Mouse (Mus musculus): Measurements from ENCODE around the gene Retn. TPM values are rescaled to one million over a fixed set of nuclear protein-coding genes. Genes with fewer than 3 reads are reported as not detected.

Gene Retn
- polyA plus RNA-seq, 1 experiment from 2014 or later: not detected

GRCm38 (mm10) chr8:3631478-3631875 lies 24.1 kb upstream of the Retn start:
- WGBS: 22% methylated on average over 8 of the region's 8 CpGs
- Histone ChIP-seq H3K9ac (replicated peaks) (peak overlapping the region; percentile 29; the same call in 1 of the 2 replicates), H3K27me3 (peaks cover 25% of the 10 kb centered on the region), H3K4me2 (replicated peaks) (peak overlapping the region; percentile 73), H3K4me3 (peak overlapping the region; percentile 48), H3K9me3 (no peaks in the 10 kb centered on the region), H3K36me3 (no peaks in the 10 kb centered on the region), H3K4me1 (peaks cover 9% of the 10 kb centered on the region; the same call in 1 of the 2 replicates), H3K27ac (replicated peaks) (no peak overlapping the region)
- no peak; the same call in 1 of the 2 replicates for ATAC-seq (ENCODE audit: low FRiP score, low read depth)

- 19% methylated on average over 5 of the region's 5 CpGs for WGBS
- H3K4me2 ChIP-seq (replicated peaks): no peak overlapping the region
These were observed 9.8 kb upstream of the Retn start for GRCm38 (mm10) chr8:3645804-3646203.

GRCm38 (mm10) chr8:3646824-3647531 lies 8.6 kb upstream of the Retn start:
- no peaks in the 10 kb centered on the region for H3K27me3 ChIP-seq
- no peak overlapping the region for H3K4me3 ChIP-seq
- ATAC-seq (ENCODE audit: low FRiP score, low read depth): no peak
- H3K9ac ChIP-seq (replicated peaks): no peak overlapping the region
- 81% methylated on average over 6 of the region's 6 CpGs for WGBS
- no peaks in the 10 kb centered on the region for H3K9me3 ChIP-seq
- no peak overlapping the region for H3K4me2 ChIP-seq (replicated peaks)
- H3K36me3 ChIP-seq: no peaks in the 10 kb centered on the region
- no peaks in the 10 kb centered on the region for H3K4me1 ChIP-seq
- H3K27ac ChIP-seq (replicated peaks): no peak overlapping the region

More at GRCm38 (mm10) chr8:3645804-3646203, 9.8 kb upstream of the Retn start:
- H3K4me3 ChIP-seq: no peak overlapping the region
- no peak for ATAC-seq (ENCODE audit: low FRiP score, low read depth)
- H3K4me1 ChIP-seq: no peaks in the 10 kb centered on the region
- no peaks in the 10 kb centered on the region for H3K9me3 ChIP-seq
- no peaks in the 10 kb centered on the region for H3K36me3 ChIP-seq
- H3K27ac ChIP-seq (replicated peaks): no peak overlapping the region
- no peaks in the 10 kb centered on the region for H3K27me3 ChIP-seq
- no peak overlapping the region for H3K9ac ChIP-seq (replicated peaks)

GRCm38 (mm10) chr8:3647561-3647960 lies 8.0 kb upstream of the Retn start:
- WGBS: 77% methylated on average over 4 of the region's 4 CpGs
- Histone ChIP-seq H3K27ac (replicated peaks) (no peak overlapping the region), H3K36me3 (no peaks in the 10 kb centered on the region), H3K4me1 (no peaks in the 10 kb centered on the region), H3K4me3 (no peak overlapping the region), H3K9me3 (no peaks in the 10 kb centered on the region), H3K9ac (replicated peaks) (no peak overlapping the region), H3K4me2 (replicated peaks) (no peak overlapping the region), H3K27me3 (no peaks in the 10 kb centered on the region)
- no peak for ATAC-seq (ENCODE audit: low FRiP score, low read depth)

- no peaks in the 10 kb centered on the region for H3K9me3 ChIP-seq
- H3K4me1 ChIP-seq: no peaks in the 10 kb centered on the region
- no peak overlapping the region for H3K4me2 ChIP-seq (replicated peaks)
- no peaks in the 10 kb centered on the region for H3K27me3 ChIP-seq
- H3K36me3 ChIP-seq: no peaks in the 10 kb centered on the region
- no peak overlapping the region for H3K9ac ChIP-seq (replicated peaks)
- no peak for ATAC-seq (ENCODE audit: low FRiP score, low read depth)
- WGBS: 73% methylated on average over 2 of the region's 2 CpGs
- no peak overlapping the region for H3K4me3 ChIP-seq
- no peak overlapping the region for H3K27ac ChIP-seq (replicated peaks)
These were observed 7.3 kb upstream of the Retn start for GRCm38 (mm10) chr8:3648268-3648667.

- no peaks in the 10 kb centered on the region for H3K9me3 ChIP-seq
- H3K9ac ChIP-seq (replicated peaks): no peak overlapping the region
- no peak overlapping the region for H3K4me2 ChIP-seq (replicated peaks)
- H3K36me3 ChIP-seq: no peaks in the 10 kb centered on the region
- H3K27ac ChIP-seq (replicated peaks): no peak overlapping the region
- no peak for ATAC-seq (ENCODE audit: low FRiP score, low read depth)
- no peaks in the 10 kb centered on the region for H3K27me3 ChIP-seq
- 36% methylated on average over 1 of the region's 1 CpGs for WGBS
- H3K4me1 ChIP-seq: no peaks in the 10 kb centered on the region
- no peak overlapping the region for H3K4me3 ChIP-seq
These were observed 6.6 kb upstream of the Retn start for GRCm38 (mm10) chr8:3648990-3649389.

- Histone ChIP-seq H3K9ac (replicated peaks) (no peak overlapping the region), H3K27me3 (no peaks in the 10 kb centered on the region), H3K4me1 (peaks cover 8% of the 10 kb centered on the region), H3K4me3 (no peak overlapping the region), H3K36me3 (no peaks in the 10 kb centered on the region), H3K4me2 (replicated peaks) (no peak overlapping the region), H3K9me3 (no peaks in the 10 kb centered on the region), H3K27ac (replicated peaks) (no peak overlapping the region)
- 68% methylated on average over 3 of the region's 3 CpGs for WGBS
- ATAC-seq (ENCODE audit: low FRiP score, low read depth): no peak
These were observed 2.7 kb upstream of the Retn start for GRCm38 (mm10) chr8:3652845-3653244.

GRCm38 (mm10) chr8:3654726-3655508 lies 653 bp upstream of the Retn start:
- no peaks in the 10 kb centered on the region for H3K9me3 ChIP-seq
- no peak overlapping the region for H3K4me3 ChIP-seq
- peaks cover 8% of the 10 kb centered on the region for H3K4me1 ChIP-seq
- no peak for ATAC-seq (ENCODE audit: low FRiP score, low read depth)
- 77% methylated on average over 11 of the region's 11 CpGs for WGBS
- H3K9ac ChIP-seq (replicated peaks): no peak overlapping the region
- no peak overlapping the region for H3K4me2 ChIP-seq (replicated peaks)
- H3K36me3 ChIP-seq: no peaks in the 10 kb centered on the region
- H3K27ac ChIP-seq (replicated peaks): no peak overlapping the region
- no peaks in the 10 kb centered on the region for H3K27me3 ChIP-seq

- Histone ChIP-seq H3K4me3 (peak overlapping the region; percentile 18), H3K4me1 (peaks cover 8% of the 10 kb centered on the region), H3K9me3 (no peaks in the 10 kb centered on the region), H3K9ac (replicated peaks) (peak overlapping the region; percentile 41), H3K4me2 (replicated peaks) (peak overlapping the region; percentile 42), H3K27ac (replicated peaks) (no peak overlapping the region), H3K36me3 (no peaks in the 10 kb centered on the region), H3K27me3 (no peaks in the 10 kb centered on the region)
- ATAC-seq (ENCODE audit: low FRiP score, low read depth): peak; percentile 72
- 21% methylated on average over 7 of the region's 7 CpGs for WGBS
These were observed 1.3 kb downstream of the Retn start for GRCm38 (mm10) chr8:3656725-3657381.

- no peaks in the 10 kb centered on the region for H3K36me3 ChIP-seq
- no peak overlapping the region for H3K4me3 ChIP-seq
- ATAC-seq (ENCODE audit: low FRiP score, low read depth): no peak
- H3K9me3 ChIP-seq: no peaks in the 10 kb centered on the region
- peaks cover 8% of the 10 kb centered on the region for H3K4me1 ChIP-seq
- no peak overlapping the region for H3K4me2 ChIP-seq (replicated peaks)
- H3K9ac ChIP-seq (replicated peaks): no peak overlapping the region
- no peaks in the 10 kb centered on the region for H3K27me3 ChIP-seq
- 86% methylated on average over 8 of the region's 8 CpGs for whole genome bisulfite sequencing
- no peak overlapping the region for H3K27ac ChIP-seq (replicated peaks)
These were observed 5.3 kb downstream of the Retn start for GRCm38 (mm10) chr8:3660889-3661288.

GRCm38 (mm10) chr8:3664405-3664804 lies 8.8 kb downstream of the Retn start:
- Histone ChIP-seq H3K9ac (replicated peaks) (no peak overlapping the region), H3K27ac (replicated peaks) (no peak overlapping the region), H3K36me3 (no peaks in the 10 kb centered on the region), H3K4me3 (no peak overlapping the region), H3K4me2 (replicated peaks) (no peak overlapping the region), H3K4me1 (no peaks in the 10 kb centered on the region), H3K27me3 (no peaks in the 10 kb centered on the region), H3K9me3 (no peaks in the 10 kb centered on the region)
- WGBS: 65% methylated on average over 5 of the region's 5 CpGs
- no peak for ATAC-seq (ENCODE audit: low FRiP score, low read depth)

GRCm38 (mm10) chr8:3665507-3665906 lies 9.9 kb downstream of the Retn start, which contains the start of gene Mcemp1:
TSS of gene Mcemp1 (plus strand) at chr8:3665754.
- Histone ChIP-seq H3K9me3 (no peaks in the 10 kb centered on the region), H3K4me1 (no peaks in the 10 kb centered on the region), H3K27me3 (no peaks in the 10 kb centered on the region), H3K4me3 (no peak within 1 kb of the TSS), H3K36me3 (no peaks in the 10 kb centered on the region), H3K27ac (replicated peaks) (no peak within 1 kb of the TSS), H3K9ac (replicated peaks) (no peak within 1 kb of the TSS), H3K4me2 (replicated peaks) (no peak within 1 kb of the TSS)
- no peak for ATAC-seq (ENCODE audit: low FRiP score, low read depth)
- 78% methylated on average over 6 of the region's 6 CpGs for WGBS

All from midbrain, embryonic 12.5 days (tissue).